Mouse (Mus musculus): ENCODE data around the gene Prss29. TPM values are rescaled to one million over a fixed set of nuclear protein-coding genes. Genes with fewer than 3 reads are reported as not detected.
A peak's percentile ranks its signal among the peaks of the same experiment; 100 is the strongest.

Prss29 gene
- polyA plus RNA-seq, 1 experiment: not detected

DNA sequence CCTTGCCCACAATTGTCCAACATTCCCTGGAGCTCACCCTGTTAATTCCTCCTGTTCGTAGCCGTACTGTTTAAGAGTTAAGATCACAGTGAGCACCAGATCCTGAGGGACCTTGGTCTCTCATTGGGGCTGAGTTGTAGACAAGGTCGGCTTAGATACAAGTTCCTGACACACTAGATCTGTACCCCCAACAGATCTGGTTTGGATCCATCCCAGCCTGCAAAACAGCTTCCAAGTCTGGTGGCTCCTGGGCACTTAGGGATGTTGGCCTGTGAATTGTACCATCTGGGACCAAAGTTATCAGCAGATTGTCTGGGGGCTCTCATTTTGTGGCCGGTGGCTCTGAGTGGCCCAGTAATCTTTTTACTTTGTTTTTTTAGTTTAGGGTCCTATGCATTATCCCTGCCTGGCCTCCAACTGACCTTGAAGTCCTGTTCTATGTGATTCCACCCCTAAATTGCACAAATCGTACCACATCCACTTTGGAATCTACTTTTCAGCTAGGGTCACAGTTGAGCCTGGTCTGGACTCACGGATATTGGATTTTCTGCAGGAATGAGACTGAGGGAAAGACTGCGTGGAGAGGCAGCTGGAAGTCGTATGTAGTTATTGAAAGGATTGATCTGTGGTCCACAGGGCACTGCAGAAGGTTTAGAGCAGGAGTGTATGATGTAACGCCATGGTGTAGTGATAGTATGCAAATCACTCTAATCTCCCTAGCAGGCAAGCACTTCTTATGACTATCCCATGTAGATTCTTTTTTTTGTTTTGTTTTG, 43.7 kb upstream of the Prss29 start, which contains the start of gene Ube2i:
Ube2i (minus strand) TSS at position 52 of the 776 bp plus-strand sequence.
- Histone ChIP-seq H3K36me3 (ENCODE audit: control insufficient read depth, insufficient read depth, low read length, poor library complexity, severe bottlenecking) (peaks cover 7% of the 10 kb centered on the region), H3K4me3 (ENCODE audit: low read depth, low read length) (peak within 1 kb of the TSS; percentile 95), H3K27ac (ENCODE audit: insufficient read depth, low read length) (peak within 1 kb of the TSS; percentile 89), H3K4me1 (ENCODE audit: control insufficient read depth, insufficient read depth, low read length) (peaks cover 2% of the 10 kb centered on the region), H3K9me3 (replicated peaks; ENCODE audit: control insufficient read depth, insufficient read depth, low read length, poor library complexity, severe bottlenecking) (no peaks in the 10 kb centered on the region), H3K9ac (ENCODE audit: low read depth, poor library complexity, severe bottlenecking) (peak within 1 kb of the TSS; percentile 91), H3K27me3 (ENCODE audit: control insufficient read depth, insufficient read depth, low read length, poor library complexity, severe bottlenecking) (no peaks in the 10 kb centered on the region)
- TF ChIP-seq EP300 (IDR thresholded peaks at IDR 0.05; ENCODE audit: insufficient read depth, low read depth, low read length) (no peak), POLR2A (IDR thresholded peaks at IDR 0.05; ENCODE audit: insufficient read depth, low read length) (no peak), CTCF (IDR thresholded peaks at IDR 0.05; ENCODE audit: low read depth, low read length) (no peak)

- H3K36me3 ChIP-seq (ENCODE audit: control insufficient read depth, insufficient read depth, low read length, poor library complexity, severe bottlenecking): peaks cover 3% of the 10 kb centered on the region; the same call in 1 of the 2 replicates
- no peak overlapping the region for H3K9ac ChIP-seq (ENCODE audit: low read depth, poor library complexity, severe bottlenecking)
- H3K27ac ChIP-seq (ENCODE audit: insufficient read depth, low read length): no peak overlapping the region
- no peak overlapping the region for H3K4me3 ChIP-seq (ENCODE audit: low read depth, low read length)
- H3K27me3 ChIP-seq (ENCODE audit: control insufficient read depth, insufficient read depth, low read length, poor library complexity, severe bottlenecking): no peaks in the 10 kb centered on the region
- no peak for TF ChIP-seq EP300 (IDR thresholded peaks at IDR 0.05; ENCODE audit: insufficient read depth, low read depth, low read length)
- no peaks in the 10 kb centered on the region for H3K9me3 ChIP-seq (replicated peaks; ENCODE audit: control insufficient read depth, insufficient read depth, low read length, poor library complexity, severe bottlenecking)
- H3K4me1 ChIP-seq (ENCODE audit: control insufficient read depth, insufficient read depth, low read length): peaks cover 1% of the 10 kb centered on the region
These were observed 42.6 kb upstream of the Prss29 start for GRCm38 (mm10) chr17:25275833-25276232.

- H3K27me3 ChIP-seq (ENCODE audit: control insufficient read depth, insufficient read depth, low read length, poor library complexity, severe bottlenecking): no peaks in the 10 kb centered on the region
- peaks cover 3% of the 10 kb centered on the region for H3K4me1 ChIP-seq (ENCODE audit: control insufficient read depth, insufficient read depth, low read length)
- H3K36me3 ChIP-seq (ENCODE audit: control insufficient read depth, insufficient read depth, low read length, poor library complexity, severe bottlenecking): no peaks in the 10 kb centered on the region
- 0 out of 2 replicates have a peak overlapping the region, but pooled peaks have one; percentile 26 for H3K27ac ChIP-seq (ENCODE audit: insufficient read depth, low read length)
- H3K4me3 ChIP-seq (ENCODE audit: low read depth, low read length): peak overlapping the region; percentile 48
- peak overlapping the region; percentile 41 for H3K9ac ChIP-seq (ENCODE audit: low read depth, poor library complexity, severe bottlenecking)
- TF ChIP-seq CTCF (IDR thresholded peaks at IDR 0.05; ENCODE audit: low read depth, low read length): no peak
- peak; percentile 92 for TF ChIP-seq POLR2A (IDR thresholded peaks at IDR 0.05; ENCODE audit: insufficient read depth, low read length)
- no peak for TF ChIP-seq EP300 (IDR thresholded peaks at IDR 0.05; ENCODE audit: insufficient read depth, low read depth, low read length)
- peaks cover 3% of the 10 kb centered on the region; the same call in 1 of the 2 replicates for H3K9me3 ChIP-seq (replicated peaks; ENCODE audit: control insufficient read depth, insufficient read depth, low read length, poor library complexity, severe bottlenecking)
These were observed 36.3 kb upstream of the Prss29 start for GRCm38 (mm10) chr17:25282133-25282532.

DNA sequence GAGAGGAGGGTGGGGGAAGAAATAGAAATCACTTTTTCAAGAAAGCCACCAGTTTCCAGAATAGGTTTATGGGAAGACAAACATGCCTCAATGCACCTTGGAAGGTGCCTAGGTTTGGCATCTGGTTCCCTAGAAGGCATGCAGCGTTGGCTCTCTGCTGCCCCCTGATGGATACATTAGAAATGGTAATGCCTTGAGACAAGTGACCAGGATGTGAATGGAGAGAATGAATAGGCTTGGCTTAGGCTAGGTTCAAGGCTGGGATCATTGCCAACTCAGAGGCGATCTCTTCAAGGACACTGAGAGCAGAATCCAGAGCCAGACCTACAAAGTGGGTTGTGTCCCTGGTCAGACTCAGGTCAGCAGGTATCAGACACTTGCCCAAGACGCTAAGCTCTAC, 33.4 kb upstream of the Prss29 start:
- peaks cover 3% of the 10 kb centered on the region; the same call in 1 of the 2 replicates for H3K9me3 ChIP-seq (replicated peaks; ENCODE audit: control insufficient read depth, insufficient read depth, low read length, poor library complexity, severe bottlenecking)
- TF ChIP-seq CTCF (IDR thresholded peaks at IDR 0.05; ENCODE audit: low read depth, low read length): peak; percentile 88
- no peak for TF ChIP-seq EP300 (IDR thresholded peaks at IDR 0.05; ENCODE audit: insufficient read depth, low read depth, low read length)
- TF ChIP-seq POLR2A (IDR thresholded peaks at IDR 0.05; ENCODE audit: insufficient read depth, low read length): no peak
- no peaks in the 10 kb centered on the region for H3K27me3 ChIP-seq (ENCODE audit: control insufficient read depth, insufficient read depth, low read length, poor library complexity, severe bottlenecking)
- H3K36me3 ChIP-seq (ENCODE audit: control insufficient read depth, insufficient read depth, low read length, poor library complexity, severe bottlenecking): no peaks in the 10 kb centered on the region
- peaks cover 3% of the 10 kb centered on the region for H3K4me1 ChIP-seq (ENCODE audit: control insufficient read depth, insufficient read depth, low read length)
- no peak overlapping the region for H3K9ac ChIP-seq (ENCODE audit: low read depth, poor library complexity, severe bottlenecking)
- H3K4me3 ChIP-seq (ENCODE audit: low read depth, low read length): no peak overlapping the region
- no peak overlapping the region for H3K27ac ChIP-seq (ENCODE audit: insufficient read depth, low read length)

GRCm38 (mm10) chr17:25288842-25289241, 29.6 kb upstream of the Prss29 start:
- Histone ChIP-seq H3K9ac (ENCODE audit: low read depth, poor library complexity, severe bottlenecking) (no peak overlapping the region), H3K27me3 (ENCODE audit: control insufficient read depth, insufficient read depth, low read length, poor library complexity, severe bottlenecking) (no peaks in the 10 kb centered on the region), H3K36me3 (ENCODE audit: control insufficient read depth, insufficient read depth, low read length, poor library complexity, severe bottlenecking) (no peaks in the 10 kb centered on the region), H3K4me3 (ENCODE audit: low read depth, low read length) (no peak overlapping the region), H3K27ac (ENCODE audit: insufficient read depth, low read length) (no peak overlapping the region), H3K9me3 (replicated peaks; ENCODE audit: control insufficient read depth, insufficient read depth, low read length, poor library complexity, severe bottlenecking) (peaks cover 1% of the 10 kb centered on the region; the same call in 1 of the 2 replicates), H3K4me1 (ENCODE audit: control insufficient read depth, insufficient read depth, low read length) (peaks cover 3% of the 10 kb centered on the region)
- TF ChIP-seq CTCF (IDR thresholded peaks at IDR 0.05; ENCODE audit: low read depth, low read length) (peak; percentile 80), EP300 (IDR thresholded peaks at IDR 0.05; ENCODE audit: insufficient read depth, low read depth, low read length) (no peak), POLR2A (IDR thresholded peaks at IDR 0.05; ENCODE audit: insufficient read depth, low read length) (no peak)

GRCm38 (mm10) chr17:25290411-25290810, 28.0 kb upstream of the Prss29 start:
- Histone ChIP-seq H3K9me3 (replicated peaks; ENCODE audit: control insufficient read depth, insufficient read depth, low read length, poor library complexity, severe bottlenecking) (no peaks in the 10 kb centered on the region), H3K36me3 (ENCODE audit: control insufficient read depth, insufficient read depth, low read length, poor library complexity, severe bottlenecking) (no peaks in the 10 kb centered on the region), H3K4me3 (ENCODE audit: low read depth, low read length) (no peak overlapping the region), H3K27me3 (ENCODE audit: control insufficient read depth, insufficient read depth, low read length, poor library complexity, severe bottlenecking) (no peaks in the 10 kb centered on the region), H3K4me1 (ENCODE audit: control insufficient read depth, insufficient read depth, low read length) (no peaks in the 10 kb centered on the region), H3K27ac (ENCODE audit: insufficient read depth, low read length) (no peak overlapping the region), H3K9ac (ENCODE audit: low read depth, poor library complexity, severe bottlenecking) (no peak overlapping the region)
- no peak for TF ChIP-seq EP300 (IDR thresholded peaks at IDR 0.05; ENCODE audit: insufficient read depth, low read depth, low read length)
- TF ChIP-seq CTCF (IDR thresholded peaks at IDR 0.05; ENCODE audit: low read depth, low read length): peak; percentile 58
